Mouse (Mus musculus) cerebellum, postnatal 4 days (tissue): ENCODE measurements around the gene Ror1.

Experiments used
- DNase-seq, 2 experiments: peaks; one replicate each; pipeline ENCODE4 v3.0.0; 2022; ENCODE audit warnings: low spot score in 2 of 2, mixed read lengths in 1 of 2

Gene Ror1

DNA sequence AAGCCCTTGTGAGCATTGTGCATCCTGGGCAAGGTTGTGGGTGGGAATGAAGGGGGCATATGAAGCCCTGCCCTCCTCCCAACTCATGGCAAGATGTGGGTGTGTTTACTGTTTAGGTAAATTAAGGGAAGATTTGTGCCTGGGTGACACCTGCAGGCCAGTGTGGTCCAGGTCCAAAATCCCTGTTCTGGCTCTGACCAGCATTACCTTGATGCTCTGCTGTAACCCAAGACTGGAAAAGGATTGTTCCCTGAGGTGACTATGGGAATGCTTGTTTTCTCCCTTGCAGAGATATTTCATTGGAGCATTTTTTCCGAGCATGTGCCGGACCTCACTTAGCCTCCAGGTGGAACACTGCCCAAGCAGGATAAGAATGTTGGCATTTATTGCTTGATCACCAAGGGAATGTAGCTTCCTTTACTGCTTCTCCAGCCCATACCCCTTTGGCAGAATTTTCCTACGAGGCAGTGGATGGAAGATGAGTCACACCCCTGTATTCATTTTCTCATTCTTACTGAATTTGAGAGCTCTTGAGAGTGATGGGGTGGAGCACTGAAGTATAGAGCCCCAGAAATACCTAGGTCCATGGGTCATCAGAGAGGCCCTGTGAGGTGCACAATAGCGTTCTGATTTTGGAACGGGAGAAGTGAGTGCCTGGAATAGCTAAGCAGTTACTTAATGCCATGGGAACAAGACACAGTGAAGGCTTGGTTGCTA is 290.8 kb downstream of the Ror1 start:
- DNase-seq = no peak

DNA sequence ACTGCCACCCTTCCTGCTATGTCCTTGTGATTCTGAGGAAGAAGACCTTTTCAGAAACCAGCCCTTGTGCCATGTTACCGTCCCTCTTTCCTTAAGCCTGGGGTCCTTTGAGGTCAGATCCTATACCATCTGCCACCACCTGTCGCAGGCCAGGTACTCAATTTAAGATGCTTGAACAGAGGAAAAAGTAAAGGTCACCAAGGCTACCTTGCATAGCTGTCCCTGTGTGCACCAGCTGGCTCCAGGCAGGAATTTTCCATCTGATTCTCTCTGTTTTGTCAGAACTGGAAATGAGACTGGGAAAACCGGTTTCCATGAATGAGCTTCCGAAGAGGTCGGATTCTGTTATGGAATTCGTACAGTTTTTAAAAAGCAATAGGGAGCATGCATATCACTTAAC is 294.8 kb downstream of the Ror1 start:
- no peak for DNase-seq

- no peak for DNase-seq
Measured at GRCm38 (mm10) chr4:100391021-100391420, 295.4 kb downstream of the Ror1 start.

DNA sequence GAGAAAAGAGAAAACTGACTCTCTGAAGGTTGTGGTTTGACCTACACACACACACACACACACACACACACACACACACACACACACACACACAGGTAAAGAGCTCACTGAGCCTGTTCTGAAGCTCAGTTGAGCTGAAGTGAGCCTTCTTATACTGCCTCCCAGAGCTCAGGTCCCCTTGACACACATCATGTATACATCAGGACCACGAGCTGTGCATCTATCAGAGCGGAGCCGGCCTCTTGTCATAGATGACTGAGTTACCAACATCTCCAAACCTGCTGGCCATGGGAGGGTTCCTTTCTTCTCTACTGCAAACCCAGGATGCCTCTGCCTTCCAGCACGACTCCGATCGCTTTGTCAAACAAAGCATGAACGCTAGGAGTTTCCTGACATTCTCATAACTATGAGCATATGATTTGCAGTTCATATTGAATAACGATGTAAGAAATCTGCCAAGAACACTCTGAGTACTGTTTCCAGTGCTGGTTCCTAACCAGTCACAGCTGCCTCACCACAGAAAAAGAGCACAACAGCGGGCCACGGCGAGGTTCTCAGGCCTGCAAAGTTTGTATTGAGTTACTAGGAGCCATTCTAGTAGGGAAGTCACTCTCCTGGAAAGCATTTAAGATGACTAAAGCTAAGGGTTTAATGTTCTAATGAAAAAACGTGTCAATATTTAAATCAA is 297.9 kb downstream of the Ror1 start:
- no peak for DNase-seq

- no peak for DNase-seq
Measured at GRCm38 (mm10) chr4:100395407-100395806, 299.8 kb downstream of the Ror1 start.

- no peak for DNase-seq
Measured at GRCm38 (mm10) chr4:100398079-100398478, 302.5 kb downstream of the Ror1 start.

DNA sequence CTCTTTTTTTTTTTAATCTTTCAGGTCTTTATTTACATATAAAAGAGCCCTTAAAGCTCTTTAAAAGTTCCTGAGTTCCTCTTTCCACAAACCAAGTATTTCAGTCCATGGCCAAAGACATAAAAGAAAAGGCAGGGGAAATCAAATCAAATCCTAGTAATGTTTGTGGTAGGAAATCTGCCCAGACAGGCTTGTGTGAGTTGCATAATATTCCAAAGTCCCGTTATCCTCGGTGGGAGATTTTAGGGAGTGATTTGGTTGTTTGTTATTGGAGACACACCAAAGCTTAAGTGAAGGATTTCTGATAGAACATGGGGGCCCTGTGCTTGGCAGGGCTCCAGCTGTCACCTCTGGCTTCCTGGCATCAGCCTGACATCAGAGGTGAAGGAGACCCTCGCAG is 305.5 kb downstream of the Ror1 start:
- no peak for DNase-seq

GRCm38 (mm10) chr4:100401581-100402470 is 306.2 kb downstream of the Ror1 start:
- no peak for DNase-seq

GRCm38 (mm10) chr4:100407261-100407874 is 311.8 kb downstream of the Ror1 start:
- peak; percentile 60 to 82 for DNase-seq

GRCm38 (mm10) chr4:100409521-100409920 is 313.9 kb downstream of the Ror1 start:
- DNase-seq = no peak

GRCm38 (mm10) chr4:100411841-100412539 is 316.4 kb downstream of the Ror1 start:
- DNase-seq = no peak

- no peak for DNase-seq
Measured at GRCm38 (mm10) chr4:100422756-100423155, 327.2 kb downstream of the Ror1 start.

- no peak for DNase-seq
Measured at GRCm38 (mm10) chr4:100426101-100426500, 330.5 kb downstream of the Ror1 start.

DNA sequence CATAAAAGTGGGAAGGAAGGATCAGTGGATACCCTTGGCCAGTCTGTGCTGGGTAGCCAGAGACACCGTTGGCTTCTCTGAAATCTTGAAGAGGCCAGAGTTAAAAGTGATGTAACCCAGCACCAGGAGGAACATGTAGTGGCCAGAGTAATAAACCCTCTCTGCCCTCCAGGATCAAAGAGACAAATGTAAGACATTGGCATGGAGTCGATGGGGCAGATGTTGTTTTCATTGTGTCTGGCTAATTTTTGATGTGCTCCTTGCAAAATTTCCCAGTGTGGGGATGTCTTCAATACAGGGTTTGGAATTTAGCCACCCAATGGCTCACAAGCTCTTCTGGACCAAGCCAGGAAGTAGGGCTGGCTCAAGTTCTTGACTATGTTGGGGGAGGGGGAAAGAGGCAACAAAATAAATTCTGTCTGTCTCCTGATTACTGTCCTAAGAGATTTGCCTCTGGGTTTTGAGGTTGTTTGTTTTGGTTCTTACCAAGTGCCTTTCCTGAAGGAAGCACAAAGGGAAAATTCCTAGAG is 333.8 kb downstream of the Ror1 start:
- no peak for DNase-seq

DNA sequence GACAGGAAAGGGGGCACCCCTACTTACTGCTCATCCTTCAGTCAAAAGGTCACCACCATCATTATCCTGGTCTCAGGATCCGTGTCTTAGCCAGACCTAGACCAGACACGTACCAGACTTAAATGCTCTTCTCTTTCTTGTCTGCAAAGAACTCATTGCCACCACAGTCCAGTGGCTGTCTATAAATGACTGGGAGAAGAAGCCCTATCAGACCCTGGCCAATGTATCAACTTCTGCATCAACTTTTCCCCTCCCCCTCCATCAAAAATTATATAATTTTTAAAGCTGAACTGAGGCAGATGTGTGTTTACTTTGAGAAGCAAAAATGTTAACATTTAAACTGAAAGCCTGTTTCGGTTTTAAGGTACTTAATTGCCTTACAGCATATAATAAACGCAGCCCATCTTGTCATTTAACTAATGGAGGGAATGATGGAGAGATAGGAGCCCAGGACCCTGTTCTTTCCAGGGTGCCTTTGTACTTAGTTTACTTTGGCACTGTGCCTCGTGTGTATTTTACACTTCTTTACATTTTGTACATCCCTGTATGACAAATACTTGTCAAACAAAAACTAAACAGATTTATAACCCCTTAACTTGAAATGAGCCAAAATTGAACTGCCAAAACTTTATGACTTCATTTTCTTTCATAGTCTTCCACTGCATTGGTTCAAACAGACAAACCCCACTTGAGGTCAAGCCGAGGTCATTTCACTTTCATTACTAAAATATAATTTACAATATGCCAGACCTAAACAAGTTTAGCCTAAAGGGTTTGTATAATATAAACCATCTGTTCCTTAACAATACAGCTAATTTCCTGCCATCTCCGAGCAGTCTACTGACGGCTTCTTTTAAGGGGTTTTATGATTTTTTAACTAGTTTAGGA is 339.9 kb downstream of the Ror1 start:
- no peak for DNase-seq

DNA sequence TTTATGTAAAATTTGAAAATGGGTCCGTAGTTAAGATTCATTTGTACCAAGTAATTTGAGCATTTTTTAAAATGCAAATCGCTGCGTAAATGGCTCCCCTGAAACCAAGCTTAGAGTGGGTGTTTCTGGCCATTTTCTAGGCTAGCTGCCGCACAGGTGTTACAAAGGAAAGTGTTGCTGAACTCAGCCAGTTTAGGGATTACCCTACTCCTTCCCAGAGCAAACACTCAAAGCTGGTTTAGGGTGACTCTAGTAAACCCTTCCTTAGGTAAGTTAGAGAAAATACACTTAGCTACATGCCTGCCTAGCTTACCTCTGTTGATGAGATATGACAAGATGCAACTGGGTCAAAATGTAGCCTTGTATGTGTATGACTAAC is 340.6 kb downstream of the Ror1 start:
- no peak for DNase-seq

DNA sequence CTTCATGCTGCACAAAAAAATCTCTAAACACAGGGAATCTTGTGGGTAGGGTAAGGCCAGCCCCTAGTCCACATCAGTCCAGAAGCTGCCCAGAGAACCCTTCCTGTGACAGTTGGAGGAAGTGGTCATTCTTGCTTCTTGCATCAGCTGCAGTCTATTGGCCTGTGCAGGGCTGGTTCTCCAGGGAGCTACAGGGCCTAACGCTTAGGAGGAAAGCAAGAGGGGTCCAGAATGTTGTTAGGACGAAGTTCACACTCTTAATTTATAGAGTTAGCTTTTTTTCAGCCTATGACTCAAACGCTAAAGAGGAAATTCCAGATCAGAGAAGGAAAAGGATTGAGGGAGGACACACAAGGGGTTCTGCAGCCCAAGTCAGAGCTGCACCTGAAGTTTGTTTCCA is 351.3 kb downstream of the Ror1 start:
- DNase-seq = no peak

DNA sequence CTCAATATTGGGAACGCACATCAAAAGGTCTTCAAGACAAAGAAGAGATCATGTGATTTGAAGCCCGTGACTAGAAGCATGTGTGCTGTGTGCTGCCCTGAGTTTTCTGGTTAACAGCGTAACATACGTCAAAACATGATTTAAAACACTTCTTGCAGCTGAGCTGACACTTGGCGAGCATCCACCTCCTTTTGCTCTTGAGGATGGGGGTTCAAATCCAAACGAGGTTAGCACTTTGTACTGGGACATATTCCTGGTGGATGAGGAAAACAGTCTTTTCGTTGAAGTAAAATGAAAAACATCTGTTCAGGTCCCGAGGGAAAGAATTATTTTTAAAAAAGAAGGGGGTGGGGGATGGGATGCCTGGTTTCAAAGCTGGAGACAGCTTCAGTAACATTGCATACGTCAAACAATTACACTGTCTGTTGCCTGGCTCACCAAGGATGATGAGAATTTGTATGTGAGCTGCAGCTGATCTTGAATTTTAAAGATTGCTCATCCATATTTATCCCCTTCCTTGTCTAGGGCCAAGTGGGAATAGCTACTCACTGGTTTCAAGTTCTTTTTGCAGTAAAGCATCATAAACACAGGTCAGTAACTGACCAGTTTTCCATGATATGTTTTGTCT is 367.0 kb downstream of the Ror1 start:
- DNase-seq = no peak

DNA sequence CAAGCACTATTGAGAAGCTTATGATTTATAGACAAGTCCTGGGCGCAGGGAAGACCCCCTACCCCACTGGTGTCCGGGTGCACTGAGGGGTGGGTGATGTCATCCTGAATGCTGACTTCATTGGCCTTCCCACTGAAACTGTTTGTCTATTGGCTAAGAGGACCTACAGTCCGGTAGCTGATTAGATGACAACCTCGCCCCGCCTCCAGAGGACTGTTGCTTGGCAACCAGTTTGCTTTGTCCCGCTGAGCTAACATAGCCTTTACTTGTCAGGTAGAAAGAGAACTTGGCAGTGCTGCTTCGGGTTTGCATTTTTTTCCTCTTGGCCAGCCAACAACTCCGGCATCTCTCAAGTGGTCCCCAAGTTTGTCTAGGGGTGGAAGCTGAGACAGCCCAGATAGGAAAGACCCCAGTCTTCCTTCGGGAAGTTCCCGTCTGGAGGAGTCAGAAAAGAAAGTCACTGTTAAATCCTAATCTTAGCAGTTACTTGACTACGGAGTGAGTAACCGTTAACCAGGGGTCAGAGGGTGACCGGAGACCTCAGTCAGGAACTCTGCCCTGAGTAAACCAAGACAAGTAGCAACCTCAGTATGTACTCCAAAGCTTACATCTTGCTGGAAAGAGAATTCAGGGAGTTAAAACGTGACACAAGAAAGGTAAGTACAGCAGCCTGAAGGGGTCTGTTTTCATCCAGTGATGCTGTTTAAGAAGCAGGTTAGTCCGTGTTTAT is 383.2 kb downstream of the Ror1 start, which contains the start of gene Ube2u:
Gene Ube2u, plus strand, starts transcription at position 258 of the 730 bp plus-strand sequence.
- peak in 1 of 2 experiments; percentile 41 for DNase-seq
